Mouse (Mus musculus): ENCODE measurements around the gene Gm49403. TPM values are rescaled to one million over a fixed set of nuclear protein-coding genes. Genes with fewer than 3 reads are reported as not detected.

Gene Gm49403
- polyA plus RNA-seq, 1 experiment from 2014 or later: not detected

GRCm38 (mm10) chr19:8930771-8931170 lies 47.0 kb downstream of the Gm49403 start:
- Histone ChIP-seq H3K4me3 (ENCODE audit: low read depth, low read length) (no peak overlapping the region), H3K27me3 (ENCODE audit: control insufficient read depth, insufficient read depth, low read length) (no peaks in the 10 kb centered on the region), H3K36me3 (ENCODE audit: control insufficient read depth, insufficient read depth, low read length) (peaks cover 4% of the 10 kb centered on the region)

GRCm38 (mm10) chr19:8936736-8937135 lies 53.0 kb downstream of the Gm49403 start:
- H3K9ac ChIP-seq (ENCODE audit: low read length): no peak overlapping the region
- 0 out of 2 replicates have a peak, but pooled peaks cover 3% of the 10 kb centered on the region for H3K4me1 ChIP-seq (ENCODE audit: control insufficient read depth, insufficient read depth, low read length)
- no peaks in the 10 kb centered on the region for H3K9me3 ChIP-seq (ENCODE audit: control insufficient read depth, low read length)
- ATAC-seq (ENCODE audit: insufficient read depth, low FRiP score, low TSS enrichment) (no peak), DNase-seq (ENCODE audit: low spot score) (no peak)
- H3K4me2 ChIP-seq (ENCODE audit: low read depth): no peak overlapping the region
- no peak overlapping the region for H3K27ac ChIP-seq (ENCODE audit: low read depth, low read length)
- H3K36me3 ChIP-seq (ENCODE audit: control insufficient read depth, insufficient read depth, low read length): no peaks in the 10 kb centered on the region
- WGBS: 94% methylated on average over 2 of the region's 2 CpGs
- H3K4me3 ChIP-seq (ENCODE audit: low read depth, low read length): no peak overlapping the region
- H3K27me3 ChIP-seq (ENCODE audit: control insufficient read depth, insufficient read depth, low read length): no peaks in the 10 kb centered on the region

More at GRCm38 (mm10) chr19:8930771-8931170, 47.0 kb downstream of the Gm49403 start:
- WGBS: 83% methylated on average over 7 of the region's 7 CpGs
- no peak overlapping the region for H3K27ac ChIP-seq (ENCODE audit: low read depth, low read length)
- H3K4me2 ChIP-seq (ENCODE audit: low read depth): no peak overlapping the region; the same call in 1 of the 2 replicates
- H3K4me1 ChIP-seq (ENCODE audit: control insufficient read depth, insufficient read depth, low read length): peaks cover 5% of the 10 kb centered on the region; the same call in 1 of the 2 replicates
- DNase-seq (ENCODE audit: low spot score): no peak
- no peak overlapping the region; the same call in 1 of the 2 replicates for H3K9ac ChIP-seq (ENCODE audit: low read length)
- ATAC-seq (ENCODE audit: insufficient read depth, low FRiP score, low TSS enrichment): no peak
- H3K9me3 ChIP-seq (ENCODE audit: control insufficient read depth, low read length): no peaks in the 10 kb centered on the region

Small RNA genes within 50 kb of the gene (microRNA-seq; reads per million reads assigned to microRNA genes)
- not detected for gene Mir5136

Other genes with a start within 250 kb of the Gm49403 start
- gene Chrm1, start 220.1 kb upstream of the Gm49403 start, polyA plus RNA-seq (2014; fragmentation: Nextera tagmentation; extraction: Ambion mirVana): 0.05 TPM in 2 replicates
- gene Slc3a2, start 160.6 kb upstream of the Gm49403 start, polyA plus RNA-seq (2014; fragmentation: Nextera tagmentation; extraction: Ambion mirVana): 132 and 135 TPM in 2 replicates
- gene Wdr74, start 148.1 kb upstream of the Gm49403 start, polyA plus RNA-seq (2014; fragmentation: Nextera tagmentation; extraction: Ambion mirVana): 87.8 and 92.8 TPM in 2 replicates
- gene 1700092M07Rik, start 143.2 kb upstream of the Gm49403 start, polyA plus RNA-seq (2014; fragmentation: Nextera tagmentation; extraction: Ambion mirVana): 1.4 and 2.1 TPM in 2 replicates
- 97.6 and 103 TPM in 2 replicates for gene Stx5a, start 142.5 kb upstream of the Gm49403 start, polyA plus RNA-seq (2014; fragmentation: Nextera tagmentation; extraction: Ambion mirVana)
- gene Nxf1, start 126.9 kb upstream of the Gm49403 start, polyA plus RNA-seq (2014; fragmentation: Nextera tagmentation; extraction: Ambion mirVana): 243 and 245 TPM in 2 replicates
- gene Tmem223, start 112.9 kb upstream of the Gm49403 start, polyA plus RNA-seq (2014; fragmentation: Nextera tagmentation; extraction: Ambion mirVana): 181 and 195 TPM in 2 replicates
- 41.8 and 46.7 TPM in 2 replicates for gene Tmem179b, start 109.5 kb upstream of the Gm49403 start, polyA plus RNA-seq (2014; fragmentation: Nextera tagmentation; extraction: Ambion mirVana)
- gene Taf6l, start 97.5 kb upstream of the Gm49403 start, polyA plus RNA-seq (2014; fragmentation: Nextera tagmentation; extraction: Ambion mirVana): 20.7 and 22.4 TPM in 2 replicates
- gene Polr2g, start 85.4 kb upstream of the Gm49403 start, polyA plus RNA-seq (2014; fragmentation: Nextera tagmentation; extraction: Ambion mirVana): 172 and 182 TPM in 2 replicates
- 6.6 and 7.2 TPM in 2 replicates for gene Zbtb3, start 81.4 kb upstream of the Gm49403 start, polyA plus RNA-seq (2014; fragmentation: Nextera tagmentation; extraction: Ambion mirVana)
- 50.6 and 51.6 TPM in 2 replicates for gene Ttc9c, start 64.6 kb upstream of the Gm49403 start, polyA plus RNA-seq (2014; fragmentation: Nextera tagmentation; extraction: Ambion mirVana)
- 5.7 and 6.1 TPM in 2 replicates for gene Hnrnpul2, start 63.9 kb upstream of the Gm49403 start, polyA plus RNA-seq (2014; fragmentation: Nextera tagmentation; extraction: Ambion mirVana)
- 0.57 TPM in 1 of 2 replicates, not detected in the other for gene AC129217.1, start 54.2 kb upstream of the Gm49403 start, polyA plus RNA-seq (2014; fragmentation: Nextera tagmentation; extraction: Ambion mirVana)
- 54.1 and 55.3 TPM in 2 replicates for gene Bscl2, start 46.5 kb upstream of the Gm49403 start, polyA plus RNA-seq (2014; fragmentation: Nextera tagmentation; extraction: Ambion mirVana)
- 137 and 151 TPM in 2 replicates for gene Gng3, start 44.7 kb upstream of the Gm49403 start, polyA plus RNA-seq (2014; fragmentation: Nextera tagmentation; extraction: Ambion mirVana)
- 0.32 and 0.44 TPM in 2 replicates for gene Lrrn4cl, start 33.2 kb upstream of the Gm49403 start, polyA plus RNA-seq (2014; fragmentation: Nextera tagmentation; extraction: Ambion mirVana)
- 182 and 186 TPM in 2 replicates for gene Ubxn1, start 12.4 kb upstream of the Gm49403 start, polyA plus RNA-seq (2014; fragmentation: Nextera tagmentation; extraction: Ambion mirVana)
- 52.9 and 55.0 TPM in 2 replicates for gene Uqcc3, start 3.0 kb upstream of the Gm49403 start, polyA plus RNA-seq (2014; fragmentation: Nextera tagmentation; extraction: Ambion mirVana)
- gene Lbhd1, start 198 bp upstream of the Gm49403 start, polyA plus RNA-seq (2014; fragmentation: Nextera tagmentation; extraction: Ambion mirVana): 93.5 and 93.8 TPM in 2 replicates
- 103 and 112 TPM in 2 replicates for gene 1810009A15Rik, start 4.9 kb downstream of the Gm49403 start, polyA plus RNA-seq (2014; fragmentation: Nextera tagmentation; extraction: Ambion mirVana)
- gene Gm49416, start 5.0 kb downstream of the Gm49403 start, polyA plus RNA-seq (2014; fragmentation: Nextera tagmentation; extraction: Ambion mirVana): not detected in 2 replicates
- gene Ints5, start 9.1 kb downstream of the Gm49403 start, polyA plus RNA-seq (2014; fragmentation: Nextera tagmentation; extraction: Ambion mirVana): 40.8 and 49.9 TPM in 2 replicates
- 116 and 128 TPM in 2 replicates for gene Ganab, start 14.1 kb downstream of the Gm49403 start, polyA plus RNA-seq (2014; fragmentation: Nextera tagmentation; extraction: Ambion mirVana)
- 50.6 and 59.0 TPM in 2 replicates for gene B3gat3, start 36.4 kb downstream of the Gm49403 start, polyA plus RNA-seq (2014; fragmentation: Nextera tagmentation; extraction: Ambion mirVana)
- gene Rom1, start 45.4 kb downstream of the Gm49403 start, polyA plus RNA-seq (2014; fragmentation: Nextera tagmentation; extraction: Ambion mirVana): 0.88 and 1.2 TPM in 2 replicates
- gene Eml3, start 45.6 kb downstream of the Gm49403 start, polyA plus RNA-seq (2014; fragmentation: Nextera tagmentation; extraction: Ambion mirVana): 7.9 and 9.3 TPM in 2 replicates
- gene Mta2, start 57.9 kb downstream of the Gm49403 start, polyA plus RNA-seq (2014; fragmentation: Nextera tagmentation; extraction: Ambion mirVana): 55.6 and 57.5 TPM in 2 replicates
- 30.2 and 36.3 TPM in 2 replicates for gene Tut1, start 69.9 kb downstream of the Gm49403 start, polyA plus RNA-seq (2014; fragmentation: Nextera tagmentation; extraction: Ambion mirVana)
- 468 and 469 TPM in 2 replicates for gene Eef1g, start 83.1 kb downstream of the Gm49403 start, polyA plus RNA-seq (2014; fragmentation: Nextera tagmentation; extraction: Ambion mirVana)
- gene Ahnak, start 105.4 kb downstream of the Gm49403 start, polyA plus RNA-seq (2014; fragmentation: Nextera tagmentation; extraction: Ambion mirVana): 4.4 and 4.5 TPM in 2 replicates
- gene Scgb1a1, start 204.0 kb downstream of the Gm49403 start, polyA plus RNA-seq (2014; fragmentation: Nextera tagmentation; extraction: Ambion mirVana): not detected in 2 replicates

Data from neural tube, embryonic 11.5 days (tissue).